Mouse (Mus musculus) kidney, adult 9 months (tissue): ENCODE data around the gene Wnt5a.

ENCODE experiments used
- DNase-seq: peaks from one replicate; pipeline ENCODE4 v3.0.0; 2022

The Wnt5a gene

GRCm38 (mm10) chr14:28509441-28510340 lies 5.1 kb downstream of the Wnt5a start:
- no peak for DNase-seq

GRCm38 (mm10) chr14:28510341-28511028 lies 5.9 kb downstream of the Wnt5a start:
- no peak for DNase-seq

- no peak for DNase-seq
Observed at GRCm38 (mm10) chr14:28511029-28511651, 6.6 kb downstream of the Wnt5a start.

- DNase-seq: no peak
Observed at GRCm38 (mm10) chr14:28512805-28513590, 8.4 kb downstream of the Wnt5a start.

GRCm38 (mm10) chr14:28514171-28514570 lies 9.6 kb downstream of the Wnt5a start:
- DNase-seq: no peak

- DNase-seq: no peak
Observed at GRCm38 (mm10) chr14:28515331-28515730, 10.8 kb downstream of the Wnt5a start.

GRCm38 (mm10) chr14:28517631-28518560 lies 13.3 kb downstream of the Wnt5a start:
- DNase-seq: no peak

- no peak for DNase-seq
Observed at GRCm38 (mm10) chr14:28521106-28521505, 16.6 kb downstream of the Wnt5a start.

- no peak for DNase-seq
Observed at GRCm38 (mm10) chr14:28522611-28523010, 18.1 kb downstream of the Wnt5a start.

- DNase-seq: no peak
Observed at GRCm38 (mm10) chr14:28525566-28525965, 21.0 kb downstream of the Wnt5a start.

GRCm38 (mm10) chr14:28528151-28528685 lies 23.7 kb downstream of the Wnt5a start:
- DNase-seq: no peak

- no peak for DNase-seq
Observed at GRCm38 (mm10) chr14:28531531-28531930, 27.0 kb downstream of the Wnt5a start.

GRCm38 (mm10) chr14:28532943-28533342 lies 28.4 kb downstream of the Wnt5a start:
- DNase-seq: no peak

GRCm38 (mm10) chr14:28533876-28534275 lies 29.3 kb downstream of the Wnt5a start:
- no peak for DNase-seq

- DNase-seq: peak; percentile 21
Observed at GRCm38 (mm10) chr14:28535814-28536213, 31.3 kb downstream of the Wnt5a start.

- no peak for DNase-seq
Observed at GRCm38 (mm10) chr14:28539577-28539976, 35.0 kb downstream of the Wnt5a start.

GRCm38 (mm10) chr14:28542117-28542741 lies 37.7 kb downstream of the Wnt5a start:
- peak; percentile 89 for DNase-seq

- DNase-seq: no peak
Observed at GRCm38 (mm10) chr14:28561861-28562260, 57.3 kb downstream of the Wnt5a start.
